Mouse (Mus musculus): Measurements from ENCODE around the gene Got1.

The Got1 gene

DNA sequence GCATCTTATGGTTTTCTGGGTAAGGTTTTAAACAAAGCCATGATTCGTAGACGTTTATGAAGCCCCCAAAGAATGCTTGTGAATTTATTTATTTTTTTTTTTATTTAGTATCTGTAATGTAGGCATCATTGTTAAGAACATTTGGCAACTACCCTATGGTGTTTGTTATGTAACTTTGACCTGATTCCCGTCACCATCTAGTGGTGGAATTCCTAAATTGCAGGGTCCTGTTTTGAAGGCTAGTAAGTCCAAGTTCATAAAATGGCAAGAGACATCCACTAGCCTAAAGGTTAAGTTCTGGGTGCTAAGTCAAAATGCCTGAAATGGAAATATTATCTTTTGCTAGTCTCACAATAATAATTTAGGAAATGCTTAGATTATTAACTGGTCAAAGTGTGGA lies 37.0 kb downstream of the Got1 start:
- CTCF ChIA-PET, result no interaction called here

- CTCF ChIA-PET, result interaction anchor here (0.7 kb wide), 1 partner anchor 643 kb away, joined by 8 read pairs; no protein-coding TSS in a partner anchor
These were observed 43.9 kb downstream of the Got1 start for GRCm38 (mm10) chr19:43480512-43480911.

- CTCF ChIA-PET, result interaction anchor here (0.7 kb wide), 1 partner anchor 456 kb away, joined by 3 read pairs; no protein-coding TSS in a partner anchor
These were observed 45.0 kb downstream of the Got1 start for GRCm38 (mm10) chr19:43479431-43479830.

DNA sequence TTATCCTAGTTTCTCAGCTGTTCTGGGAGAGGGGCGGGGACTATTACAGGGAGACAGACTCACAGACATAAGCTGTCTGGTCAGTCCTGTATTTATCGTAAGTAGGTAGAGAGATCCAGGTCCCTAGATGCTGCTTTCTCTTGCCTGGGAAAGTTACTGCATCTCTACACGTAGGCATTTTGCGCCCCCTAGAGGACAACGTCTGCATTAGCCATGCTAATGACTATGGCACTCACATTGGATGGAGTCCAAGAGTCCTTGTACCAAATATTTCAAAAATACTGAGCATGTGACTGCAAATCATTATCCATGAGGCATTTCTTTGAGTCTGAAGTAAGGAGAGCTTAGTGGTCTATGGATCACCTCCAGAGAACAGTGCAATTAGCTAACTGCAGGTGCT lies 45.5 kb downstream of the Got1 start:
- CTCF ChIA-PET, result interaction anchor here (0.7 kb wide), 1 partner anchor 456 kb away, joined by 3 read pairs; no protein-coding TSS in a partner anchor

DNA sequence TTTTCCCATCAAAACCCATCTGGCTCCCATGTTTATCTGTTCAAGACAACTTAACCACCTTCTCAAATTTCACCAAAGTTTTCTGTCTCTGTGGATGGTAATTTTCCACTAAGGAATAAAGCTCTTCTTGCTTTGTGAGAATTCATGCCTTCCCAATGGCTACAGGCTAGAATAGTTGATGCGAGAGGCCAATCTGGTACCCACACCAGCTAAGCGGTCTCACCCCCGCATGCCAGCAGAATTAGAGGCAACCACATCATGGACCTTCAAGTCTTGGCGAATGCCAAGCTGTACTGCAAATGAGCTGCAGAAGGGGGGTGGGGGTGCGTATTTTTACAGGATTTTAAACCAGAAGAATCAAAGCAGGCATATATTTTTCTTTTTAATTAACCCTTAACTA lies 47.0 kb downstream of the Got1 start:
- CTCF ChIA-PET, result no interaction called here

GRCm38 (mm10) chr19:43476063-43476462 lies 48.3 kb downstream of the Got1 start:
- CTCF ChIA-PET, result no interaction called here

DNA sequence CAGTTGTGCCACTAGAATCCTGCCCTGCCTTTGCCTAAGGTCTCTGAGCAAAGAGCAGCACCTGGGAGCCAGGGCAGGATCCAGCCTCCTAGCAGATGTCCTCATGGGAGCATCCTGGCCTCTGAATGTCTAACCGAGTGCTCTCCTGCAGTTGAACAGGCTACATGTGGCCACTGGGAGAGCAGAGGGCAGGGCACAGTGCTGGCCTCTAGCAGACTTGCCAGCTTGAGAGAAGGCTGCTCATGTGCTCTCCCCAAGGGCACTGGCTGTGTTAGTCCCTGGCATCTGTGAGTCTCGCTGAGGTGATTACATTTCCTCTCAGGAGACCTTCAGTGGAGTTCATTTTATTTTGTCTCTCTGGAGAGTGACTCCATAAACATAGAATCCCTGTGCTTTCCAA lies 48.8 kb downstream of the Got1 start:
- CTCF ChIA-PET, result no interaction called here

GRCm38 (mm10) chr19:43472781-43473180 lies 51.6 kb downstream of the Got1 start:
- CTCF ChIA-PET, result no interaction called here

- CTCF ChIA-PET, result no interaction called here
These were observed 52.1 kb downstream of the Got1 start for GRCm38 (mm10) chr19:43472331-43472730.

DNA sequence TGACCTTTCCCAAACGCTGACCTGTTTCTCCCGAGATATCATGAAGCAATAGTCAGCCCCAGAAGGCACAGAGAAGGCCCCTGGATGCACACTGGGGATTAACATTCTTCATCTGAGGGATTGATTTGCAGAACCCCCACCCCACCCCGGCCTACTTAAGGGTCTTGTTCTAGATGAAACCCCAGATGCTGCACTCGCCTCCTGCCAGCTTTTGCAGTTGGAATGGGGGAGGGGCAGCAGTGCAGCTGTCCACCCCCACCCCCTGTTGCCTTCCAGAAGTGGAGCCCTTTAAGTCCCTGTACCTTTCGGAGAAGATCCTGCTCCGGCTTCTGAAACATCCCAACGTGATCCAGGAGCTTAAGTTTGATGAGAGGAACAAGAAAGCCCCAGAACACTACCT lies 55.1 kb downstream of the Got1 start:
- CTCF ChIA-PET, result no interaction called here

DNA sequence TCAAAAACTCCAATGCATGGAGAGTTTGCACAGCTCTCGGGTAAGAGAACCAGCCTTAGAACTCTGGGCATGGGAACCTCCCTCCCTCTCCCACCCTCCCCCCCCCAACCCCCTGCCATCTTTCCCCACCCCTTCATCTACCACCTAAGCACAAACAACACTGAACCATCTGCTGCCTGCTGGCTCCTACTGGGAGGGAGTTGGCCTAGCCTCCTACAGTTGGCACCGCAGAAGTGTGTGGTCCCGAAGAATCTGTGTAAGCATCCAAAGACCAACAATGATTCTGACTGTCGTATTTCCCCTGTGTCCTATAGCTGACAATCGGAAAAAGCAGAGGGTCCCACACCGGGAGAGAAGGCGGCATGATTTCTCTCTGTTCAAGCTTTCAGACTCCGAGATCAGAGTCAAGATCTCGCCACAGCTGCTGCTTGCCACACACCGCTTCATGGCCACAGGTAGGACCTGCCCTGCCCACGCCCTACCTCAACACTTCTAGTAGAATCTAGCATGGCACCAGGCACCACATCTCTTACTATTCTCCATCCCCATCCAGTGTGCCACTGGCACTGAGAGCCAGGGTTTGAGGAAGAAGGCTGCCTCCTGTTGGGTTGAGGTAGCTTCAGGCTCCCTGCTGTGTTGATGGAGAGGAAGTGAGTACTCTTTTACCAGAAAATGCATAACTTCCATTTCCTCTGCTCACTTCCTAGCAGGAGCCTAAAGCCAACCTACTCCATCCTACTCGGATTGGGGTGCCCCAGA lies 56.3 kb downstream of the Got1 start:
- CTCF ChIA-PET, result no interaction called here

DNA sequence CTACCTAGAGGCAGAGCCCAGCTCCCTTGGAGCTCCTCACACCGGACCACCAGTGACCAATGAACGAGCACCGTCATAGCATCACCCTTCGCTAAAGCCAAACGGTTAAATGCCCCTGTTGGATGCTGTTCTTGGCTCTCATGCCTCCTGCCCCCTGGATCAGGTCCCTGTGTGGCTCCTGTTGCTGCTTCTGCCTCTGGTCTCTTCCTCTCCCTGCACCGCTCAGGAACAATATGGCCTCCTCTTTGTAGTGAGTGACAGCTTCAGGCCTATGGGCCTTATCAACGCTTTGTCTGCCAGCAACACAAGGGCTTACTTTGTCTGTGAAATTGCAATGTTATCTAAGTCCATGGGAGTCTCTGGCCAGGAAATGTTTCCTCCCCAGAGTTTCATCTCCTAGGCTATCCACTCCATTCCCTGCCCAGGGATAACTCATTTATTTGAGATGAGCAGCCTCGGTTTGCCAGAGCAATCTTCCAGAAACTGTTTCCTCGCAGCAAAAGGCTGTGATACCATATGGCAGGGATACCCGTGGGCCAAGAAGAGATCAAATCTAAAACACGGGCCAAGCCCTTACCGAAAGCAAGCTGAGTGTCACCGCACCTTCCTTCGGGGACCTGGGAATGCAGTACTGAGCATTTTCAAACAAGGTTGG lies 58.7 kb downstream of the Got1 start:
- CTCF ChIA-PET, result interaction anchor here (0.6 kb wide), 1 partner anchor 1624 kb away, joined by 6 read pairs; no protein-coding TSS in a partner anchor

DNA sequence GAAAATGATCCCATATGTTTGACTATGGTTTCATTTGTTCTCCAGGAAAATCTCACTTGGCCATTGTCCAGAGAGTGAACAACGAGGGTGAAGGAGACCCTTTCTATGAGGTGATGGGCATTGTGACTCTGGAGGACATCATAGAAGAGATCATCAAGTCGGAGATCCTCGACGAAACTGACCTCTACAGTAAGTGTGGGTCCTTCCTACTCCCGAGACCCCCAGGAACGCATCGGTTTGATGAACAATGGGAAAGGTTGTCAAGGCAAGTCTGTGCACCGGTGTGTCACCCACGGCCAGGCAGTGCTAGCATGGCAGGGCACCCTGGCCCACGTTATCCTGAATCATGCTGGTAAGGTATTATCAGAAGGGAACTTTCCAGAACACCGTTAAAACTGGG lies 59.3 kb downstream of the Got1 start:
- CTCF ChIA-PET, result no interaction called here

GRCm38 (mm10) chr19:43464294-43464687 lies 60.1 kb downstream of the Got1 start:
- CTCF ChIA-PET, result no interaction called here

GRCm38 (mm10) chr19:43463546-43464293 lies 60.7 kb downstream of the Got1 start:
- CTCF ChIA-PET, result no interaction called here

DNA sequence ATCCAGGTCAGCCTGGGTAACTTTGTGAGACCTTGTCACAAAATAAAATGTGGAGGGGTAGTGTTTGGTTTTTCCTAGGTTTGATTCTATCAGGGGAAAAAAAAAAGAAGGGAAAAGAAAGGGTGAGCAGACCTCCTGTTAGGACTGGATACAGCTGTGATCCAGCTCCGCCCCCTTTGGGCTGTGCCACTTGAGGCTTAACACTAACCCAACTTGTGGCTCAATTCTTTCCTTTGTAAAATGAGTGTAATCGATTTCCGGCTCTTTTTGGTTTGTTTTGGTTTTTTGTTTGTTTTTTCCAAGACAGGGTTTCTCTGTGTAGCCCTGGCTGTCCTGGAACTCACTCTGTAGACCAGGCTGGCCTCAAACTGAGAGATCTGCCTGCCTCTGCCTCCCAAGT lies 62.3 kb downstream of the Got1 start:
- CTCF ChIA-PET, result no interaction called here

- CTCF ChIA-PET, result no interaction called here
These were observed 63.9 kb downstream of the Got1 start for GRCm38 (mm10) chr19:43460481-43460880.

DNA sequence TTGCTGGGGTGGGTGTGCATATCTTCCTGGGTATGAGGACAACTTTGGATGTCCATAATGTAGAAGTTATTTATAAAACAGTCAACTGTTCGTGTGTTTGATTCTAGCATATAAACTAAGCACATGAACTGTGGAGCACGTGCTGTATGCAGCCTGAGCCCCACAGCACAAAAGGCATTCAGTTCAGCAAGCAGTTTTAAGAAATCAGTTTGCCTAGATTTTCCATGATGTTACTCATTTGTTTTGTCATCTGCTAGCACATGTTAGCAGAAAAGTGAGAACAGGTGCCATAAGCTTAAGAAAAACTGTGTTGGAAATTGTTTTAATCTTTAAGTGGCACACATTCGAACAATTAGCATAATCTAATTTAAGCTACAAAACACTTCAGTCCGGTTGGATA lies 64.5 kb downstream of the Got1 start:
- CTCF ChIA-PET, result no interaction called here

- CTCF ChIA-PET, result no interaction called here
These were observed 71.4 kb downstream of the Got1 start for GRCm38 (mm10) chr19:43453025-43453424.

- CTCF ChIA-PET, result no interaction called here
These were observed 72.2 kb downstream of the Got1 start for GRCm38 (mm10) chr19:43452176-43452575.

GRCm38 (mm10) chr19:43451563-43451962 lies 72.8 kb downstream of the Got1 start:
- CTCF ChIA-PET, result no interaction called here
